Mouse (Mus musculus) erythroblast, embryonic 14.5 days (primary cell): ENCODE data around the gene Ddi1. TPM values are rescaled to one million over a fixed set of nuclear protein-coding genes. Genes with fewer than 3 reads are reported as not detected.

ENCODE experiments used
- H3K27me3 ChIP-seq: 2 replicates; pipeline ENCODE4 v1.6.1; 2012; ENCODE audit warnings: inconsistent platforms; ENCODE audit not compliant: control insufficient read depth
- H3K36me3 ChIP-seq: 2 replicates; pipeline ENCODE4 v1.6.1; 2012; ENCODE audit warnings: mild to moderate bottlenecking, inconsistent platforms; ENCODE audit not compliant: control insufficient read depth
- H3K4me1 ChIP-seq: 2 replicates; pipeline ENCODE4 v1.6.1; 2012; ENCODE audit warnings: inconsistent platforms; ENCODE audit not compliant: control insufficient read depth
- H3K4me3 ChIP-seq: replicated peaks from 2 replicates; pipeline ENCODE3; 2012; ENCODE audit warnings: moderate library complexity, mild to moderate bottlenecking, inconsistent platforms
- H3K9me3 ChIP-seq: 2 replicates; pipeline ENCODE4 v1.6.1; 2012; ENCODE audit warnings: low read length, inconsistent platforms, mixed read lengths; ENCODE audit not compliant: control insufficient read depth
- GATA1 ChIP-seq: IDR thresholded peaks from 2 replicates; pipeline ENCODE4 v1.6.1; 2012; ENCODE audit warnings: low read length, inconsistent platforms, mixed read lengths
- TAL1 ChIP-seq: IDR thresholded peaks from 3 replicates; pipeline ENCODE4 v1.6.1; 2012; ENCODE audit warnings: low read length, inconsistent platforms, mixed read lengths
- polyA plus RNA-seq: library from polyadenylated mRNA; stranded (reverse); fragments of >175 nt; gene quantifications from 2 replicates; pipeline ENCODE4 v1.2.3, GENCODE M21; 2012

Gene Ddi1
- polyA plus RNA-seq: 0.01 TPM in 1 of 2 replicates, not detected in the other

GRCm38 (mm10) chr9:6269796-6270280 lies at the start of gene Ddi1:
Ddi1 (minus strand) TSS chr9:6269846.
- no peak within 1 kb of the TSS for H3K4me3 ChIP-seq
- no peaks in the 10 kb centered on the region for H3K36me3 ChIP-seq
- TF ChIP-seq GATA1: no peak
- H3K9me3 ChIP-seq: peaks cover 3% of the 10 kb centered on the region; the same call in 1 of the 2 replicates
- no peaks in the 10 kb centered on the region for H3K27me3 ChIP-seq
- H3K4me1 ChIP-seq: no peaks in the 10 kb centered on the region

GRCm38 (mm10) chr9:6317114-6317513 lies 47.5 kb upstream of the Ddi1 start:
- Histone ChIP-seq H3K9me3 (no peaks in the 10 kb centered on the region), H3K27me3 (no peaks in the 10 kb centered on the region), H3K4me3 (no peak overlapping the region), H3K4me1 (no peaks in the 10 kb centered on the region), H3K36me3 (no peaks in the 10 kb centered on the region)
- no peak for TF ChIP-seq GATA1
- no peak for TF ChIP-seq TAL1

- H3K4me1 ChIP-seq: no peaks in the 10 kb centered on the region
- no peaks in the 10 kb centered on the region for H3K36me3 ChIP-seq
- no peak overlapping the region for H3K4me3 ChIP-seq
- no peaks in the 10 kb centered on the region for H3K27me3 ChIP-seq
- H3K9me3 ChIP-seq: no peaks in the 10 kb centered on the region
- TF ChIP-seq GATA1 (no peak), TAL1 (no peak)
Observed at GRCm38 (mm10) chr9:6305847-6306246, 36.2 kb upstream of the Ddi1 start.

GRCm38 (mm10) chr9:6304590-6304989 lies 34.9 kb upstream of the Ddi1 start:
- Histone ChIP-seq H3K27me3 (no peaks in the 10 kb centered on the region), H3K4me3 (no peak overlapping the region), H3K9me3 (no peaks in the 10 kb centered on the region), H3K4me1 (no peaks in the 10 kb centered on the region), H3K36me3 (no peaks in the 10 kb centered on the region)
- TF ChIP-seq TAL1 (no peak), GATA1 (no peak)

GRCm38 (mm10) chr9:6302050-6302449 lies 32.4 kb upstream of the Ddi1 start:
- Histone ChIP-seq H3K27me3 (no peaks in the 10 kb centered on the region), H3K4me1 (no peaks in the 10 kb centered on the region), H3K4me3 (no peak overlapping the region), H3K36me3 (no peaks in the 10 kb centered on the region), H3K9me3 (no peaks in the 10 kb centered on the region)
- TF ChIP-seq GATA1: no peak

- no peaks in the 10 kb centered on the region for H3K4me1 ChIP-seq
- no peaks in the 10 kb centered on the region for H3K36me3 ChIP-seq
- H3K27me3 ChIP-seq: no peaks in the 10 kb centered on the region
- no peaks in the 10 kb centered on the region for H3K9me3 ChIP-seq
- TF ChIP-seq TAL1 (no peak), GATA1 (no peak)
- H3K4me3 ChIP-seq: no peak overlapping the region
Observed at GRCm38 (mm10) chr9:6298547-6298946, 28.9 kb upstream of the Ddi1 start.

GRCm38 (mm10) chr9:6289211-6289696 lies 19.6 kb upstream of the Ddi1 start:
- no peaks in the 10 kb centered on the region for H3K36me3 ChIP-seq
- H3K4me3 ChIP-seq: no peak overlapping the region
- H3K4me1 ChIP-seq: no peaks in the 10 kb centered on the region
- no peaks in the 10 kb centered on the region for H3K27me3 ChIP-seq
- TF ChIP-seq TAL1 (no peak), GATA1 (no peak)
- H3K9me3 ChIP-seq: no peaks in the 10 kb centered on the region

GRCm38 (mm10) chr9:6286770-6287169 lies 17.1 kb upstream of the Ddi1 start:
- no peaks in the 10 kb centered on the region for H3K9me3 ChIP-seq
- H3K4me1 ChIP-seq: no peaks in the 10 kb centered on the region
- TF ChIP-seq TAL1: no peak
- TF ChIP-seq GATA1: no peak

GRCm38 (mm10) chr9:6277526-6277925 lies 7.9 kb upstream of the Ddi1 start:
- no peaks in the 10 kb centered on the region for H3K36me3 ChIP-seq
- no peaks in the 10 kb centered on the region for H3K4me1 ChIP-seq
- no peak overlapping the region for H3K4me3 ChIP-seq
- H3K27me3 ChIP-seq: no peaks in the 10 kb centered on the region
- TF ChIP-seq TAL1 (no peak), GATA1 (no peak)
- no peaks in the 10 kb centered on the region for H3K9me3 ChIP-seq

More at GRCm38 (mm10) chr9:6286770-6287169, 17.1 kb upstream of the Ddi1 start:
- no peak overlapping the region for H3K4me3 ChIP-seq
- H3K27me3 ChIP-seq: no peaks in the 10 kb centered on the region
- no peaks in the 10 kb centered on the region for H3K36me3 ChIP-seq

GRCm38 (mm10) chr9:6276395-6276794 lies 6.7 kb upstream of the Ddi1 start:
- Histone ChIP-seq H3K36me3 (no peaks in the 10 kb centered on the region), H3K4me3 (no peak overlapping the region), H3K9me3 (no peaks in the 10 kb centered on the region), H3K4me1 (no peaks in the 10 kb centered on the region), H3K27me3 (no peaks in the 10 kb centered on the region)
- TF ChIP-seq TAL1 (no peak), GATA1 (no peak)
